Mouse (Mus musculus): ENCODE data around the gene B230118H07Rik.

GRCm38 (mm10) chr2:101600703-101601102 lies 48.6 kb downstream of the B230118H07Rik start:
- TF ChIP-seq CTCF (IDR thresholded peaks at IDR 0.05; ENCODE audit: low read depth, low read length) = no peak
- TF ChIP-seq GATA1 (IDR thresholded peaks at IDR 0.05; ENCODE audit: borderline replicate concordance, low read length) = no peak
- TF ChIP-seq TAL1 (conservative IDR thresholded peaks at IDR 0.05; ENCODE audit: low read depth, low read length) = no peak

Data from G1E (cell line).